Mouse (Mus musculus) heart, embryonic 15.5 days (tissue): ENCODE measurements at regions not wholly inside any gene's neighbourhood (a gene's known extent, or its start where the extent isn't known, plus 50 kb on each side); places are given as distances from the start of the nearest gene placed in this dataset.

Experiments used
- ATAC-seq: fragments of 200-750 bp; cut with Nextera tagmentation; replicated peaks from 2 replicates; pipeline ENCODE4 v1.8.0; 2017; ENCODE audit warnings: low read depth, moderate TSS enrichment; ENCODE audit not compliant: insufficient number of reproducible peaks, insufficient read depth, low FRiP score
- H3K27ac ChIP-seq: fragments of 300-500 bp; sonication (generic); 2 replicates; pipeline ENCODE4 v1.5.1; 2015; ENCODE audit warnings: mild to moderate bottlenecking, inconsistent platforms
- H3K27me3 ChIP-seq: fragments of 300-500 bp; sonication (generic); 2 replicates; pipeline ENCODE4 v1.6.1; 2015; ENCODE audit warnings: inconsistent platforms
- H3K36me3 ChIP-seq: fragments of 300-500 bp; sonication (generic); 2 replicates; pipeline ENCODE4 v1.6.1; 2015; ENCODE audit warnings: mild to moderate bottlenecking, inconsistent platforms
- H3K4me1 ChIP-seq: fragments of 300-500 bp; sonication (generic); replicated peaks from 2 replicates; pipeline ENCODE4 v1.6.1; 2015; ENCODE audit warnings: inconsistent platforms
- H3K4me2 ChIP-seq: fragments of 300-500 bp; sonication (generic); 2 replicates; pipeline ENCODE4 v1.6.1; 2015; ENCODE audit warnings: inconsistent platforms, mild to moderate bottlenecking, moderate library complexity
- H3K4me3 ChIP-seq: fragments of 300-500 bp; sonication (generic); 2 replicates; pipeline ENCODE4 v1.5.1; 2015; ENCODE audit warnings: mild to moderate bottlenecking, inconsistent platforms
- H3K9ac ChIP-seq: fragments of 300-500 bp; sonication (generic); 2 replicates; pipeline ENCODE4 v1.6.1; 2015; ENCODE audit warnings: mild to moderate bottlenecking, inconsistent platforms
- H3K9me3 ChIP-seq: fragments of 300-500 bp; sonication (generic); replicated peaks from 2 replicates; pipeline ENCODE4 v1.6.1; 2016; ENCODE audit warnings: inconsistent platforms
- WGBS: fragments of 180-500 bp; shearing (Covaris S2); methylation state at CpG from one replicate; pipeline ENCODE4 v1.1.7; 2015; ENCODE audit warnings: mixed read lengths; 5-methylcytosine and 5-hydroxymethylcytosine counted together

DNA sequence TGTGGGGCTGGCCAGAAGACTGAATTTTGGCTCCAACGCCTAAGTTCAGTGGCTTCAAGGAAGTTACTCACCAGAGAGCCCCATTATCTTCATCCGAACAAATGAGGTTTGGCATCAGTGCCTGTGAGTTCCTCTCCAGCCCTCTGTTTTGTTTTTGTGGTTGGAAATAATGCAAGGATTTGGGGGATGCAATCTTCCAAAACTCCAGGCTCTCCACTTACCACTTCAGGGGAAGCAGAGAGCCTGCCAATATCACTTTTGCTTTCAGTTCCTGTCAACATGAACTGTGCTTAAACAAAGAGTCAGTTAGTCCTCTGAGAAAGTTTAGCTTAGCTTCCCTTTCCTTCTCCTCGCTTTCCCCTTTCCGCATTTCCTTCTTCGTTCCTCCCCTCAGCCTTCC is 189.4 kb upstream of the Hmga2 start:
- H3K4me2 ChIP-seq = no peak overlapping the region
- H3K9ac ChIP-seq = no peak overlapping the region
- WGBS = 51% methylated on average over 5 of the region's 5 CpGs
- no peaks in the 10 kb centered on the region for H3K36me3 ChIP-seq
- no peaks in the 10 kb centered on the region for H3K9me3 ChIP-seq
- no peak overlapping the region for H3K4me3 ChIP-seq
- H3K27me3 ChIP-seq = no peaks in the 10 kb centered on the region
- peak overlapping the region; percentile 49; the same call in 1 of the 2 replicates for H3K27ac ChIP-seq
- H3K4me1 ChIP-seq = no peaks in the 10 kb centered on the region
- ATAC-seq = no peak

DNA sequence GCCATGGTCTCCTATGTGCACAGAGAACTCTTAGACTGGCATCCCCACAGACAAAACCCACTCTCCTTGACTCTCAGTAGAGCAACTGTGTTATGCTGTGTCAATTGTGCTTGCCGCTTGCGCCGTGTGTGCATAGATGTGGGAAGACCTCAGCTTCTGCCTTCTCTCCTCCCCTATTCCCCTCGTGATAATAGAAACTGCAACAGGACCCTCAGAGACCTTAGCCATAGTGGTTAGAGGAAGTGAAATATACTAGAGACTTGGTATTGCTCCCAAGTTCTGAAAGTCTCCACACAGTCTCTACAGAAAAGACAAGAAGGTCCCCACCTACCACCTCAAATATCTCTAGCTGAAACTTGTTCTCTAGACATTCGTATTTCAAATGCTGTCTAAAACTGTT is 188.2 kb upstream of the Hmga2 start:
- H3K9ac ChIP-seq = no peak overlapping the region
- WGBS = 85% methylated on average over 5 of the region's 5 CpGs
- no peaks in the 10 kb centered on the region for H3K36me3 ChIP-seq
- H3K4me2 ChIP-seq = no peak overlapping the region
- no peaks in the 10 kb centered on the region for H3K9me3 ChIP-seq
- ATAC-seq = no peak
- H3K27me3 ChIP-seq = no peaks in the 10 kb centered on the region
- H3K4me3 ChIP-seq = no peak overlapping the region
- no peaks in the 10 kb centered on the region for H3K4me1 ChIP-seq
- no peak overlapping the region for H3K27ac ChIP-seq

DNA sequence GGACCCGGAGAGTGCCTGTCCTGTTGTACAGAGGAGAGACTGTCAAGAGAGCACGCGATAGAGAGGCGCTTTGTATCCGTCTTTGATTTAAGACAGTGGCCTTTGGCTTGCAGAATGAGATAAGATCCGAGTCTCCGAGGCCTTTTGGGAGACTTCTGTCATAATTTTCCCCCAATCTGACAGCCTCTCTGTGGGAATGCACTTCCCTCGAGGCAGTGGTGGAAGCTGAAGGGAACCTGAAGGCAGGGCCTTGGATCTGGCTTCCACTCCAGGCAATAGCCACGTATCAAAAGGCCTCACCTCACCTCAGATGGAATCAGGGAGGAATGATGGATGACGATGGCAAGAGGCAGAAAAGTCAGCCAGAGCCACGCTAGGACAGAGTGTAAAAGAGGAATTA is 187.1 kb upstream of the Hmga2 start:
- Histone ChIP-seq H3K9ac (no peak overlapping the region), H3K4me3 (no peak overlapping the region), H3K4me2 (no peak overlapping the region), H3K27me3 (no peaks in the 10 kb centered on the region), H3K27ac (no peak overlapping the region), H3K36me3 (no peaks in the 10 kb centered on the region), H3K9me3 (no peaks in the 10 kb centered on the region), H3K4me1 (no peaks in the 10 kb centered on the region)
- no peak for ATAC-seq
- WGBS = 50% methylated on average over 11 of the region's 11 CpGs

DNA sequence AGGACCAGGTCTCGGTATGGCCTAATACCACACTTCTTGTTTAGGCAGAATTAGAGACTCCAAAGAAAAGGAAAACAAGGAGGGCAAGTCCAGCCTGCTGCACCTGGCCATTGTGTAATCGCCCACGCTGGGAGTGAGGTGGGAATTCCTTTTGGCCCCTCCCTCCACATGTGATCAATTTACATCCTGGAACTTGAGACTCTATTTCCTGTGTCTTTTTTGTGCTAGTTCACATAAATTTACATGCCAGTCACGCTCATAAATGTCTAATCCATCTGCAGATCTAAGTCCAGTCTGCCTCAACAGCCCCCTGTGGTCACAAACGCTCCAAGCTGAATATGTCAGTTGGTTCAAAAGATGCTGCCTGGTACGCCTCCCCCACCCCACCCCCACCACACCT is 184.2 kb upstream of the Hmga2 start:
- H3K4me1 ChIP-seq = no peaks in the 10 kb centered on the region
- no peaks in the 10 kb centered on the region for H3K27me3 ChIP-seq
- no peak overlapping the region for H3K4me3 ChIP-seq
- no peak for ATAC-seq
- H3K27ac ChIP-seq = no peak overlapping the region
- H3K4me2 ChIP-seq = no peak overlapping the region
- H3K36me3 ChIP-seq = no peaks in the 10 kb centered on the region
- H3K9ac ChIP-seq = no peak overlapping the region
- H3K9me3 ChIP-seq = no peaks in the 10 kb centered on the region
- 60% methylated on average over 6 of the region's 6 CpGs for WGBS

DNA sequence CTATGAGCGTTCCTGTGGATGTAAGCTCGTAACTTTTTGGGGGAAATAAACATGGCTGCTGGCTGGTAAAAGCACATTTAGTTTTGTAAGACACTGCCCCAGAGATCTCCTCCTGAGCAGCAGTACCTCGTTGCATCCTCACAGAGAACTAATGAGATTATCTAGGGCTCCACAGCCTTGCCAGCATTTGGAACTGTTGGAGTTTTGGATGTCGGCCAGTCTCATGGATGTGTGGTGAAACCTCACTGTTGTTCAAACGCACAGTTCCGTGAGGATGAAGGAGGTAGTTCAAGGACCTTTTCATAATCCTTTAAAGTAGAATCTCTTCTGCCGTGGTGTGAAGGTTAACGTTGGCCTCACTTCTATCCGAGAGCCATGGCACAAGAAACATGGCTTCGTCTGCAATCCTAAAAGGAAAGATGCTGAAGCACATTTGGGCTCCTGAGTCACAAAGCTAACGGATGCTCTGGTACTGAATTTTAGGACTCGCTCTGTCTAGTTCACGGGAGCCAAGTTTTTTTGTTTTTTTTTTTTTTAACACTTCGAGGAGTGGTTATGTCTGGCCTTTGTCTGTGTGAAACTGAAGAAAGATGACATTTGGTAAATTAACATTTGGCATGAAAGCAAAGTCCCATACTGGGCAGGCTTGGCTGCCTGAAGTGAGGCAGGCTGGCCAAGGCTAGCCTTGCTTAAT is 179.1 kb upstream of the Hmga2 start:
- Histone ChIP-seq H3K9me3 (no peaks in the 10 kb centered on the region), H3K27ac (no peak overlapping the region), H3K4me3 (no peak overlapping the region), H3K9ac (no peak overlapping the region), H3K4me2 (no peak overlapping the region), H3K36me3 (no peaks in the 10 kb centered on the region), H3K4me1 (no peaks in the 10 kb centered on the region), H3K27me3 (no peaks in the 10 kb centered on the region)
- 59% methylated on average over 14 of the region's 14 CpGs for WGBS
- ATAC-seq = no peak

DNA sequence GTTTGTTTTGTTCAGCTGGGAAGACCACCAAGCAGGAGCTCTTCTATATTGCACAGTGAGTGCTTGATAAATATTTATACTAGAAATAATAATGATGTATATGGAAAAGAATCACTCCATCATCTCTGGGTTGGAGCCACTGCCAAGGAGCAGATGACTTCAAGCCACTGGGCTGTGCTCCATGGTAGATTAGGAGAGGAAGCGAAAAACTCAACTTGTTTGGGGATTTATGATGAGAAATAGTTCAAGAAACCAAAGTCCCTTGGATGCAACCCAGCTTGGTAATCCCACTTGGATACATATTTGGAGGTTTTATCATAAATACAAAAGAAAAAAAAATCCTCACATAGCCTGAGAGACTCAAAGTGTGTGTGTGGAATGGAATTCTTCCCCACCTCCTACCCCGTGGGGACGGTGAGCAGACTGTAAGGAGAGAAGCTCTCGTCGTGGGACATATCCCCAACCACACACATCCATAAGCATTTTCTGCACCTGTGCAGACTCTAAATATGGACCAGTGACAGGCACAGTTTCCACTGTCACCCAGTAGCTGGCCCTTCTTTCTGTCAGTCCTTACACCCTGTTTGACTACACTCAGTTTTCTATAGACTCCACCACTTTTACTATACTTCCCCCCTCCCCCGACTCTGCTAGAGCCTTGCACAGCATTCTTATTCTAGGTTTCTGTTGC is 176.4 kb upstream of the Hmga2 start:
- H3K36me3 ChIP-seq = no peaks in the 10 kb centered on the region
- H3K27ac ChIP-seq = no peak overlapping the region
- ATAC-seq = no peak
- no peak overlapping the region for H3K4me2 ChIP-seq
- H3K4me3 ChIP-seq = no peak overlapping the region
- no peak overlapping the region for H3K9ac ChIP-seq
- WGBS = 64% methylated on average over 6 of the region's 6 CpGs
- no peaks in the 10 kb centered on the region for H3K9me3 ChIP-seq
- no peaks in the 10 kb centered on the region for H3K27me3 ChIP-seq
- no peaks in the 10 kb centered on the region for H3K4me1 ChIP-seq

DNA sequence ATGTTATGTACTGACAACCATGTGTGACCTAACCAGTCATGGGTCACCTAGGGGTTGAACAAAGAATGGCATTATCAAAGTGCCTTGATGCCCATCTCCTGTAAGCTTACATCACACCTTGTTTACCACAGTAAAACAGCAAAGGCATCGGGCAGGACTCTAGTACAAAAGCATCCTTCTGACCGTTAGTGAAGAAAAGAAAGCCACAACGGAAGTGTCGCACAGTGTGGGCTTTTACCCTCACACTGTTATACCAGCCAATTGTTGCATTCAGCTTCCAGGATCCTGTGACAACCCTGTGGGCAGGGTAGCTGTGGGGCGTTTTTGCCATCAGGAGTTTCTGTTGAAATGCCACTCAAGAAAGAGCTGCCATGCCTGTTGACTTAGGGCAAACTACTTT is 175.6 kb upstream of the Hmga2 start:
- WGBS = 87% methylated on average over 5 of the region's 5 CpGs
- Histone ChIP-seq H3K9me3 (no peaks in the 10 kb centered on the region), H3K27me3 (no peaks in the 10 kb centered on the region), H3K4me3 (no peak overlapping the region), H3K4me2 (no peak overlapping the region), H3K9ac (no peak overlapping the region), H3K36me3 (no peaks in the 10 kb centered on the region), H3K4me1 (0 out of 2 replicates have a peak, but pooled peaks cover 5% of the 10 kb centered on the region), H3K27ac (no peak overlapping the region)
- ATAC-seq = no peak

DNA sequence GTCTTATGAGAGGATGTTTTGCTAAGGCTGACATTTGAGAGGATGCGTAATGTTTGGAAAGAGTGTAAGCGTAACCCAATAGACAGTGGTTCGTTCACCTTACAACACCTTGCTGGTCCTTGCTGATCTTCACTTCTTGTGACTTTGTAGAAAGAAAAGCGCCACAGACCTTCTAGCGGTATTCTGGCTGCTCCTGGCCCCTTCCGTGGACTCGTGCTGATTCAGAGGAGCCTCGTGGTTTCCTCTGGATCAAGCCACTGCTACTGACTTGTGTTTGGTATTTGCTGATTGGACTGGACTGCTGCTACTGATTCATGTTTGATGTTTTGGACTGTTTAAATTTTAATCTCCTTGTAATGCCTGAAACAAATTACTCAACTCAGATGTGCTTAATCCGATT is 174.1 kb upstream of the Hmga2 start:
- WGBS = 93% methylated on average over 9 of the region's 9 CpGs
- no peaks in the 10 kb centered on the region for H3K36me3 ChIP-seq
- no peaks in the 10 kb centered on the region for H3K27me3 ChIP-seq
- peaks cover 12% of the 10 kb centered on the region; the same call in 1 of the 2 replicates for H3K4me1 ChIP-seq
- H3K27ac ChIP-seq = no peak overlapping the region
- no peak overlapping the region for H3K9ac ChIP-seq
- H3K4me3 ChIP-seq = no peak overlapping the region
- ATAC-seq = no peak
- H3K9me3 ChIP-seq = no peaks in the 10 kb centered on the region
- no peak overlapping the region for H3K4me2 ChIP-seq

DNA sequence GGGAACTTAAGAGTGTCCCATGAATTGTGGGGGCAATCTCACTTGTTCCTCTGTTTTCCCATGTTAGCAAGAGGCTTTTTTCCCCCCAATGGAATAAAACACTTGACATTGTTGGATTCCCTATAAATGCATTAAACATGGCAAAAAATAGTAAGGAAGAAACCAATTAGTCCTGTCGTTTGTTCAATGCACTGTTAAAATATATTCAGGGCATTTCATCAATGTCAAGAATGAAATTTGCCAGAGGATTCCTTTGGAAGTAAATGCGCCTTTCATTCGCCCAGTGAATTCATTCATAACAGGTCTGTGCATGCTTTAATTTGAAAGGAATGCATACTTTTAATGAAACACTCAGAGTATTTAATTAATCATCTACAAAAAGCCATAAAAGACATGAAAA is 172.5 kb upstream of the Hmga2 start:
- H3K4me2 ChIP-seq = no peak overlapping the region
- H3K9ac ChIP-seq = no peak overlapping the region
- H3K36me3 ChIP-seq = no peaks in the 10 kb centered on the region
- no peaks in the 10 kb centered on the region for H3K27me3 ChIP-seq
- no peaks in the 10 kb centered on the region for H3K9me3 ChIP-seq
- H3K27ac ChIP-seq = no peak overlapping the region
- ATAC-seq = no peak
- WGBS = 63% methylated on average over 3 of the region's 3 CpGs
- H3K4me3 ChIP-seq = no peak overlapping the region
- peaks cover 12% of the 10 kb centered on the region; the same call in 1 of the 2 replicates for H3K4me1 ChIP-seq

DNA sequence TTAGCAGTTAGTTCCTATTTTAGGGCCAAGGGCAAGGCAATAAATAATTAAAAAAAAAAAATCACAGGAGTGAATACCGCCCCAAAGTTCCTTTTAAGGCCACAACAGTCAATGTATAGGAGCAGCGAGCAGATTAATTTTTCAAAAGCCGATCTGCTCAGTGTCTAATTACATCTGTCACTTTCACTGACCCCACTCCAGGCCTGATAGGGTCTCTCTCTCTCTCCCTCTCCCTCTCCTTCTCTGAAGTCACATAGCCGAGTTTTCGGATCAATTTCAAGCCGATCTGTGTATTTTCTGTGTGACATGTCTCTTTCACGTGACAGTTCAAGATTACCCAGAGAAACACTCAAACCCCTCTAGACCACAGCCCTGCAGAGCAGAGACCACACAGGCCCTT is 171.8 kb upstream of the Hmga2 start:
- Histone ChIP-seq H3K4me2 (no peak overlapping the region), H3K36me3 (no peaks in the 10 kb centered on the region), H3K4me1 (peaks cover 12% of the 10 kb centered on the region; the same call in 1 of the 2 replicates), H3K27me3 (no peaks in the 10 kb centered on the region), H3K4me3 (no peak overlapping the region), H3K27ac (no peak overlapping the region), H3K9me3 (no peaks in the 10 kb centered on the region), H3K9ac (no peak overlapping the region)
- 62% methylated on average over 7 of the region's 7 CpGs for WGBS
- no peak for ATAC-seq

DNA sequence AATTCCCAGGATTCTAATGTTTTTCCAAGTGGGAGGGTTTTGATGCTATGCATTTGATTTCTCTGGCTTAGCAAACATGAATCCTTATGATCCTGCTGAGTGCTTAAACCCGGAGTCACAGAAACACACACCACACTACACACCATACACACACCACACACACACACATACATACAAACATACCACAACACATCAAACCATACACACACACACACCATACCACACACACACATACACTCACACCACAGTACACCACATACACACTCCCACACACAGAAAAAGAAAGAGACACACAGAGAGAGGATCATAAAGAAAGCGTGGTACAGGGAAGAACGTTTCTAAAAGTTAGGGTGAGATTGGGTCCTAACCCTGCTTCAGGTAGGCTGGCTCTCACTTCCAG is 171.1 kb upstream of the Hmga2 start:
- peaks cover 12% of the 10 kb centered on the region; the same call in 1 of the 2 replicates for H3K4me1 ChIP-seq
- H3K27me3 ChIP-seq = no peaks in the 10 kb centered on the region
- peak overlapping the region; percentile 48 for H3K4me2 ChIP-seq
- WGBS = 43% methylated on average over 3 of the region's 3 CpGs
- no peak overlapping the region for H3K9ac ChIP-seq
- no peaks in the 10 kb centered on the region for H3K36me3 ChIP-seq
- H3K9me3 ChIP-seq = no peaks in the 10 kb centered on the region
- H3K27ac ChIP-seq = no peak overlapping the region
- H3K4me3 ChIP-seq = peak overlapping the region; percentile 12
- no peak for ATAC-seq

DNA sequence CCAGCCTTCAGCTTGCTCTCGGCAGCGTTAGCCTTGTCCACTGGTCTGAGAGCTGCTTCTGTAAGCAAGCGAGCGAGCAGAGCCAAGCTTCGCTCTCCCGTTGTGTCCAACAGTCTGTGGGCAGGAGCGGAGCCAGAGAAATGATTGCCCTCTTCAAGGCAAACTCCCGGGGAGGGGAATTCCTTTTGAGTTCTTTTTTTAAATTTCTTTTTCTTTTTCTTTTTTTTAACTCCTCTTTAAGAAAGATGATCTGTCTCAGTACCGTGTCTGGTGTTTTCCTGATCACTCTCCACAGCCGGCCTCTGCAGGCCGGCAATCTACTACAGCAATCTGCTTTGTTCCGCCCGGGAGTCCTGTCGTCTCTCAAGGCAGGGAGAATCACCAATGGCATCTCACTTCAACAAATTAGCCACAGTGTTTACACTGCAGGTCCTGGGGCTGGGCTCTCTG is 170.6 kb upstream of the Hmga2 start:
- WGBS = 8% methylated on average over 14 of the region's 14 CpGs
- H3K9ac ChIP-seq = no peak overlapping the region

More for the DNA sequence above, 170.6 kb upstream of the Hmga2 start:
- Histone ChIP-seq H3K4me1 (peaks cover 12% of the 10 kb centered on the region; the same call in 1 of the 2 replicates), H3K4me2 (peak overlapping the region; percentile 48), H3K36me3 (no peaks in the 10 kb centered on the region), H3K9me3 (no peaks in the 10 kb centered on the region), H3K27ac (no peak overlapping the region), H3K4me3 (peak overlapping the region; percentile 12), H3K27me3 (no peaks in the 10 kb centered on the region)
- no peak for ATAC-seq
